Mouse (Mus musculus) testis, adult 2 months (tissue): ENCODE results near the gene Spata31d1d. TPM values are rescaled to one million over a fixed set of nuclear protein-coding genes. Genes with fewer than 3 reads are reported as not detected.
"Not testable (repeated sequence)": the region's sequence is repeated elsewhere in the genome, so short reads cannot be mapped to it uniquely, and the experiment has no call there.

Experiments used
- H3K27ac ChIP-seq: fragments of 200-500 bp; 2 replicates; pipeline ENCODE4 v1.5.1; 2012; ENCODE audit warnings: low read depth, low read length; ENCODE audit not compliant: control insufficient read depth, insufficient read depth
- H3K27me3 ChIP-seq: fragments of 200-500 bp; 2 replicates; pipeline ENCODE4 v1.6.1; 2012; ENCODE audit warnings: mild to moderate bottlenecking, low read length, moderate library complexity; ENCODE audit not compliant: control insufficient read depth, insufficient read depth
- H3K36me3 ChIP-seq: fragments of 200-500 bp; 2 replicates; pipeline ENCODE4 v1.6.1; 2012; ENCODE audit warnings: mild to moderate bottlenecking, low read length; ENCODE audit not compliant: control insufficient read depth, insufficient read depth
- H3K4me1 ChIP-seq: fragments of 200-500 bp; 2 replicates; pipeline ENCODE4 v1.6.1; 2012; ENCODE audit warnings: low read length; ENCODE audit not compliant: control insufficient read depth, insufficient read depth
- H3K4me3 ChIP-seq: fragments of 200-500 bp; 2 replicates; pipeline ENCODE4 v1.5.1; 2012; ENCODE audit warnings: low read depth, mild to moderate bottlenecking, low read length, moderate library complexity, mixed read lengths; ENCODE audit not compliant: control insufficient read depth
- CTCF ChIP-seq: fragments of 200-500 bp; IDR thresholded peaks from 2 replicates; pipeline ENCODE4 v1.5.1; 2012; ENCODE audit warnings: low read depth, mild to moderate bottlenecking, inconsistent platforms, low read length, moderate library complexity; ENCODE audit not compliant: control insufficient read depth, insufficient read depth, insufficient replicate concordance
- POLR2A ChIP-seq: fragments of 200-500 bp; IDR thresholded peaks from 2 replicates; pipeline ENCODE4 v1.6.1; 2012; ENCODE audit warnings: low read depth, mild to moderate bottlenecking, inconsistent platforms, low read length, moderate library complexity; ENCODE audit not compliant: control insufficient read depth
- polyA plus RNA-seq: library from polyadenylated mRNA; depleted of rRNA; stranded (reverse); fragments of >200 nt; gene quantifications from 2 replicates; pipeline ENCODE4 v1.2.3, GENCODE M21; 2012

The Spata31d1d gene
- polyA plus RNA-seq, 1 experiment = 83.7 TPM

DNA sequence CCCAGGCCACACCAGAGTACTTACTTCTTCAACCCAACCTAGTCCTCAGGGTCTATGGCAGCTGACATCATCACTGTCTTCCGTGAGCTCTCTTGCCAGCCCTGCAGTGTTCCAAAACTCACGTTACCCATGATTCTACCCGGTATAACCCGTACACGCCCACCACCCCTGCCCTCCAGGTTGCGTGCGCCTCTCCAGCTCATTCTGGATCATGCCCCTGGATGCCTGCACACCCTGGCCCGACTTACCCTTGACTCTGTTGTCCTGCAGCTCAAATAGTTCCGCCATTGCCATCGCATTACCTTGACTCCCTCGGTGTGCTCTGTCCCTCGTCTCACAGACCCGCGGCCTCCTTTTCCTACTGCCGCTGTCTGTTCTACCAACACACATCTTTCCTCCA lies 21.3 kb downstream of the Spata31d1d start, which contains the start of gene Spata31d1a:
Gene Spata31d1a (minus strand): TSS at position 101 of the 400 bp plus-strand sequence.
- Histone ChIP-seq H3K36me3 (no peaks in the 10 kb centered on the region), H3K27ac (peak within 1 kb of the TSS; percentile 41), H3K27me3 (no peaks in the 10 kb centered on the region), H3K4me3 (peak within 1 kb of the TSS; percentile 58), H3K4me1 (peaks cover 3% of the 10 kb centered on the region; the same call in 1 of the 2 replicates)
- TF ChIP-seq POLR2A (peak; percentile 55; the same call in 1 of the 2 replicates), CTCF (no peak)

DNA sequence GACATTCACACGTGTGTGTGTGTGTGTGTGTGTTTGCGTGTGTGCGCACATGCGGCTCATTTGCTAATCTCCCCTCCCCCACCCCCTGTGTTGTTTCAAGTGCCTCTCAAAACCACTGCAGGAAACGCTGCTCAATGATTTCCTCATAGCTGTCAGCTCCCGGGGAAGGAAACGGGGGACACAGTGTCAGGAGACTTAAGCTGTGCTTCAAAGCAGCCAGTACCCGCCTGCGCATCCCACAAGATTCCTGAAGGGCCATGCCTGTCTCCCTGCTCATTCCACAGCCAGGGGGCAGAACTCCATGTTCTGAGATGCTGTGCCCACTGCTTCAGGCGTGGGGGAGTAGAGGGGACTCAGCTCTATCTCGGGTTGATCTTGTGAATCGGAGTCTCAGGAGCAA lies 27.0 kb downstream of the Spata31d1d start:
- H3K27ac ChIP-seq = no peak overlapping the region

DNA sequence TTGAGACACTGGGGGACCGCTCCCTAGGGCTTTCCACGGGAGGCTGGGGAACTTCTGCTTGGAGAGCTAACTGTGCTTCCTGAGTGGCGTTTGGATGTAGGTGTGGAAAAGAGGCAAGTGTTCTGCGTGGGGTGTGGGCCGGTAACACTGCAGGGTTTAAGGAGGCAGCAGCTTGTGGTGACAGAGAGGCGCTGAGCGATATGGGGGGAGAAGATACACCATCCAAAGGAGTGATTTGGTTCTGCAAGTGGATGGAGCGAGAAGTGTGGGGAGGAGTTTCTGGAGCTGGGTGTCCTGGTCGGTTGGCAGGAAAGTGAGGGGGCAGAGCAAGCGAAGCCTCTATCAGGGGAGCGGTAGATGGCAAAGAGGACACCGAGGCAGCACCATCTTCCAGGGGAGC lies 28.0 kb downstream of the Spata31d1d start:
- TF ChIP-seq CTCF (no peak), POLR2A (no peak)
- H3K4me1 ChIP-seq = no peaks in the 10 kb centered on the region

More for the DNA sequence above, 27.0 kb downstream of the Spata31d1d start:
- Histone ChIP-seq H3K4me3 (peak overlapping the region; percentile 4; the same call in 1 of the 2 replicates), H3K36me3 (no peaks in the 10 kb centered on the region), H3K4me1 (no peaks in the 10 kb centered on the region), H3K27me3 (no peaks in the 10 kb centered on the region)
- no peak for TF ChIP-seq CTCF
- no peak for TF ChIP-seq POLR2A

DNA sequence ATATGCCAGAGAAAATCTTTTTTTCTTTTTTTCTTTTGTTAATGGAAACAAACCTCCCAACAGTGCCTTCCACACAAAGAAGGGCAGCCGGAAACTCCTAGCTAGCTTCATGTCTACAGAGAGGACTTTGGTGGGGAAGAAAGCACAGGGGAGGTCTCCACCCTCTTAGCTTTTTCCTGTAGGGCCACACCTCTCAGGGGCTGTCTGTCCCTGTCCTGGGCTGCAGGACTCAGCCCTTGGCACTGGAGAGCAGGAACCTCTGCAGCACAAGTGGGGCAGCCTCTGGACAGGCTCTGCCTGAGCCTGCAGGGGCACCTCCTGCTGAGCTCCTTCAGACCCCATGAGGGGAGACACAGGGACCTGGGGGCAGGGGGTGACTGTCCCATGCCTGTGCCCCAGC lies 31.4 kb downstream of the Spata31d1d start:
- H3K4me1 ChIP-seq, H3K36me3 ChIP-seq, H3K4me3 ChIP-seq, H3K27ac ChIP-seq, H3K27me3 ChIP-seq: not testable (repeated sequence)

More for the DNA sequence above, 28.0 kb downstream of the Spata31d1d start:
- Histone ChIP-seq H3K27me3 (no peaks in the 10 kb centered on the region), H3K36me3 (no peaks in the 10 kb centered on the region), H3K4me3 (no peak overlapping the region), H3K27ac (no peak overlapping the region)

DNA sequence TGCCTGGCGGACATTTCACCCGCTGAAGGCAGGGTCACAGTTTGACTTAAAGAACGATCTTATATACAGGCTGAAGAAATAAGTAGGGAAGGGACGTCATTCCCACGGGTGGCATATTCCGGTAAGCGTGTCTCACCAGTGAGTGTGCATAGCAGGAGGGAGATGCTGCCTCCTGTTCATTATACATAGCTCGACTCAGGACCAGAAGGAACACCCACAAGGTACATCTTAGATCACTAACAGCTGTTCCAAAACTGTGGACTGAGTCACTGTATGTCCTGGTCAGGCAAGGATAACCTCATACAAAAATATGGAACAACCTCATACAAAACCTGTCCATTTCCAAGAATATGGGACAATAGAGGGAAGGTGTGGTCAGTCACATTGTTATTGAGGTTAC lies 32.4 kb downstream of the Spata31d1d start:
- TF ChIP-seq POLR2A (no peak), CTCF (no peak)

DNA sequence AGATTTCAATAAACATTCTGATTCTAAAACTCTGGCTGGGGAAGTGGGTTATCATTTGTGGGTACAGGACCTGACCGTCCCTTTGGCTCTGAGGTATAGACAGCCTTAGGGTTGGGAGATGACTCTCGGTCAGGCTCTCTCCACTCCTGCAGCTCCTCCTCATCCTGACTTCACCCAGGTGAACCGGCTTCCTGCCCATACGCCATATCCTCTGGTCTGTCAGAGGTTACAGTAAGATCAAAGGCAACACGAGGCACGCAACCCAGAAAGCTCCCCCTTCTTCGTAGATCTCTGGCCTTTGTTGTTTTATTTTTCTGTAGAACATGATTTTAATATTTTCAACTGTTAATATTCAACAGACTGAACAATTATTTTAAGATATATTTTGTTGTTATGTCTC lies 35.8 kb downstream of the Spata31d1d start:
- Histone ChIP-seq H3K4me1 (no peaks in the 10 kb centered on the region), H3K27me3 (no peaks in the 10 kb centered on the region), H3K27ac (no peak overlapping the region), H3K4me3 (no peak overlapping the region), H3K36me3 (no peaks in the 10 kb centered on the region)
- TF ChIP-seq CTCF (no peak), POLR2A (no peak)

More for the DNA sequence above, 32.4 kb downstream of the Spata31d1d start:
- Histone ChIP-seq H3K27me3 (no peaks in the 10 kb centered on the region), H3K27ac (no peak overlapping the region), H3K4me1 (no peaks in the 10 kb centered on the region), H3K36me3 (no peaks in the 10 kb centered on the region), H3K4me3 (no peak overlapping the region)

DNA sequence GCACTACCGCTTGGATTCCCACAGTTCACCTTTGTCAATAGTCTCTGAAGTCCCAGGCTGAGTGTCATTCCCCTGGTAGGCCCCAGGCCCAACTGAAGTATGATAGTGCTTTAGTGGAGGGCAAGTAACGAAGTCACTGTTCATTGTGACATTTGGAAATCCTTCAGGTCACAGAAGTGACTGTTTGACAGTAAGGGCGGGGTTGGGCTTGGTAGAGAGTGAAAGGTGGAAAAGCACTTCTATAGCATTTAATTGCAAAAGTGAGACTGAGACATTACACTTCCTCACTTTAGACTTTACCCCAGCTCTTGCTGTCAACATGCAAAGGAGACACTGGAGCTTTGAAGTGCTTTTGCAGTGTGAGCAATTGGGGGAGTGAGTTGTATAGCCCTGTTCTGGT lies 37.5 kb downstream of the Spata31d1d start, which contains the start of gene 4921517D22Rik:
Gene 4921517D22Rik (minus strand): TSS at position 101 of the 400 bp plus-strand sequence.
- peak within 1 kb of the TSS; percentile 60 for H3K4me3 ChIP-seq
- no peak for TF ChIP-seq POLR2A
- TF ChIP-seq CTCF = no peak
- H3K27ac ChIP-seq = no peak within 1 kb of the TSS
- H3K4me1 ChIP-seq = no peaks in the 10 kb centered on the region
- H3K27me3 ChIP-seq = no peaks in the 10 kb centered on the region
- H3K36me3 ChIP-seq = no peaks in the 10 kb centered on the region

DNA sequence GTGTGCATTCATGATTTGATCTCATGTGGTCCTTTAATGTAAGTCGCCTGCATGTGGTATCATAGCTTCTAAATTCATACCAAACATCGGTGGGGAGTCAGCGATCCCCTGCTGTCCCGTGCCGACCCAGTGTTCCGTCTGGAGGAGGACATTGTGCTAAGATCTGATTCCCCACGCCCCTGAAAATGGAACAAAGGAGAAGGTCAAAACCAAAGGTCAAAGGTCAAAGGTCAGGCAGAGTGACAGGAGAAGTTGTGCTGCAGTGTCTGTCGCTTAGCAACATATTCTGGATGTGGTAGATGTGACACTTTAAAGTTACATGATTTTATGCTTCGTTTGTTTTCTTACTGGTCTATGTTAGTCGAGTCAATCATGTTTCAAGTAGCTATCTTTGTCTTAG lies 40.1 kb downstream of the Spata31d1d start:
- H3K4me1 ChIP-seq = no peaks in the 10 kb centered on the region
- no peak for TF ChIP-seq POLR2A
- H3K36me3 ChIP-seq = no peaks in the 10 kb centered on the region
- H3K4me3 ChIP-seq = no peak overlapping the region
- no peaks in the 10 kb centered on the region for H3K27me3 ChIP-seq
- no peak overlapping the region for H3K27ac ChIP-seq
